Mouse (Mus musculus) mouse trophoblast stem cell (cell line): ENCODE measurements around the gene Abtb1.

Experiments
- in situ Hi-C, 2 experiments: fragments of 300-500 bp; cut with MseI, MboI; formaldehyde crosslinking; loops; 2 replicates in 1 of 2; 3 replicates in 1 of 2; pipeline ENCODE4 v1.15.1; 2025

The Abtb1 gene

DNA sequence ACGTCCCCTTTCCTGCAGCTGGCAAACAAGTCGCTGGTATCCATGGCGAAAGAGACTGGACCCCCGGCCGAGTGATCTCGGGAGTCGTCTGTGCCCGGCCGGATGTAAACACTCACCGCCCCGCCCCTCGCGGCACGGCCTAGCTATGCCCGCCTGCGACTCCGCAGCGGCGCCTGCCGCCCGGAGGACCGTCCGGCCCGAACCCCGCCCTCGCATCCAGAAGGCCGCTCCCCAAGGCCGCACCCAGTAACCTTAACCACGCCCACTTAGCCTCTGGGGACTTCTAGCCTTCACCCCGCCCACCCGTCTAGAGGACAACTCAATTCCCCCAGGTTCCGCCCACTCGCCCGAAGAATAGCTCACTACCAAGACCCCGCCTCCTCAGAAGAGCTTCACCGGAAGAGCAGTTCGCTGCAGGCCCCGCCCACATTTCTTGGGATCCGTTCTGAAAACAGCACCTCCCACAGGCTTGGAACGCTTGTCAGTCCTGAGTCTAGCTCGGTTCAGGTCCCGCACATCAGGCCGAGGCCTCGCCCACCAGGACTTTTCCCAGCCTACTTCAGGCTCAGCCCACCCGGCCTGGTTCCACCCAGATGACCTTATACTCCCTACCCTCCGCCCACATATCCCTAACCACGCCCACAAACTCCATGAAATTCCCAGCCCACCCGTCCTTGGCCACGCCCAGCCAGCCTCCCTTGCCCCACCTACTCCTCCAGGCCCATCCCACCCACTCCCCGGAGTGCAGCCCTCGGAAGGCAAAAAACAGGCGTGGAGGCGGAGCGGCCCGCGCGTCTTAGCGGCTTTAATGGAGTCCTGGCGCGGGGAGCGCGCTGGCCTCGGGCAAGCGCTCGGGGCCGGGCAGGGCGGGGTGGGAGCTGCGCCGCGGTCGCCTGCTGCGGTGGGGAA lies at the start of gene Abtb1:
TSS of gene Abtb1 (minus strand) at position 204 of the 909 bp plus-strand sequence.
- in situ Hi-C loops: no loop called here

DNA sequence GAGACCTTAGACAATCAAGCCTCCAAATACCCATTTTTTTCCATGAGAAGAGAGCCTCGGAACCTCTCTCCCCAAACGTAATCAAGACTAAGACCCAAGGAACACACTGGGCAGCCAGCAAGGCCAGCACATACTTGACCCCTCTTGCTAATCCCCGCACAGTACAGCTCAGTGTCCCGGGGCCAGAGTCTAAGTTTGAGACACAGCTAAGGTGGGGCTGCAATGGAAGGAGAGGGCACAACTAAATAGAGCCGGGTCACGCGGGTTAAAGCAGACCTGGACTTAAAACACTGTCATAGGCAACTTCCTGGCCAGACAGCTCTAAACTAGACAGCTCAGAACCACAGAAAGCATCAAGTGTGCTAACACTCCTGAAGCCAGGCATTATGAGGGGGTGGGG lies 49.0 kb upstream of the Abtb1 start:
- in situ Hi-C loops: no loop called here

DNA sequence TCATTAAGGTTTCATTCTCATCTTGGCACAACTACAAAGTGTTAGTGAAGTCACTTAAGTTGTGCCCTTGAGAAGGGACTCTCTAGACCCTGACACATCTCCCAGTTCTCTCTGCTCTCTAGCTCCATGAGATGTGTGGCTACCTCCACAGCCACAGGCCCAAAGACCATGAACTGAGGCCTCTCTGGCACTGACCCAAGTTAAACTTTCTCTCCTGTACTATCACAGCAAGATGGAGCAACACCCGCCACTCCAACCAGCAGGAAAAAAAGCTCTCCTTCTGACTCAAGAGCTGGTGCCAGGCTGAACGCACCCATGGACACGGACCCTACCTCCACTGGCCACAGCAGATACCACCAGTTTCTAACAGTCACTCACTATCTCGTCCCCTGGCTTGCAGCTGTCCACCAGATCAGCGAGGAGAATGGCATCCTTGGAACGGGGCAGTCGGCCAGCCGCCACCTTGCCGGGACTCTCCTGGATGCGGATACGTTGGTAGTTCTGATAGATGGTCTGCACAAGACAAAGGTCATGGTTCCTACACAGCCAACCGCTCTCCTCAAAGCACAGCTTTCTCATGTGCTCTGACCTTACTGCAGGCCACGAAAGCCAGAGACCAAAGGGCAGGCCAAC lies 47.7 kb upstream of the Abtb1 start:
- in situ Hi-C loops: no loop called here

DNA sequence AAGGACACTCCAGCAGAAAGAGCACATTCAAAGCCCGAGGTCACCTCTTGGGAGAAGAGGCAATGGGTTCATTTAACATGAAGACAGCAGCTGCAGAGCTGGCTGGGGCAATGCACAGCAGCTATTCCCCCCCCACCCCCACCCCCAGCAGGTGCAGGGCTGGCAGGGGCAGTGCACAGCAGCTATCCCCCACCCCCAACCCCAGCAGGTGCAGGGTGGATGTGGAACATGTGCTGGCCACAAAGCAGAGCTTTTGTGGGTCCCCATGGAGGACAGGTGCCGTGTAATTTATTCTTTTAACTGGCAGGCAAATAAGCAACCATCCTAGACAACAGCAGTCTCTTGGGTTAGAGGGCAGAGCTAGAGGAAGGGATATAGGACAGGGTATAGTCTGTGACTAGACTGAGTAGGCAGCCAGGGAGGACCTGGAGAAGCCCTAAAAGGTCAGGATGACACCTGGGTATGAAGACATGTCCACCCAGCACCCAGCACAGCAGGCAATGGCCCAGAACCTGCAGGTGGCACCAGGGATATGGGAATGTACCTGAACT lies 44.7 kb upstream of the Abtb1 start:
- in situ Hi-C loops: no loop called here

DNA sequence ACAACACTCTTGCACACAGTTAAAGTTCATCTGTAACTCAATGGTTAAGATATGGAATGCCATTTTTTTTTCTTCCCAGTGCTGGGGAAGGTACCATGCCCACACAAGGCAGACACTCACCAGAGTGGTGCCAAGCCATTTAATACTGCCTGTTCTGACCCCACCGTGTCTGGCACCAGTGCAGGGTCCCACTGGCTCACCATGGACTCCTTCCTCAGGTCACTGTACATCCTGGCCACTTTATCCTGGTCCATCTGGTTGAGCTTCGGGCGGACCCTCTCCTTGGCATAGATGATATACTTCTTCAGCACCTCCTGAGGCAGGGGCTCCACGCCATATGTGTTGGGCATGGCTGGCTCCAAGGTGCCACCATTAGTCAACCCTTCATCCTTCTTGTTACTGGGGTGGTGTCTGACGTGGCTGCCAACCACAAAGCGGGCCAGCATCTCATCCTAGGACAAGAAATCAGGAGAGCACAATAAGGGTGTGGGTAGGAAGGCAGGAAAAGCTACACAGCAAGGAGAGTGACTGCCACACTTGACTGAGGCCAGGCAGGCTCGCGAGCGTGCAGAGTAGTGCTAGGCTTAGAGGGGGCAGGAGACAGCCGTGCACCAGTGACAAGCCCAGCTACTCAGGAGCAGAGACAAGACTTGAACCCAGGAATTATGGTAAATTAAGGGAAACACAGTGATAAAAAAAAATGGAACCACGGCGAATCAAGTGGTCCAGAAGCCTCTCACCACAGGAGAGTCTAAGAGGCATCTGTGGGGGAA lies 44.0 kb upstream of the Abtb1 start:
- in situ Hi-C loops: no loop called here

DNA sequence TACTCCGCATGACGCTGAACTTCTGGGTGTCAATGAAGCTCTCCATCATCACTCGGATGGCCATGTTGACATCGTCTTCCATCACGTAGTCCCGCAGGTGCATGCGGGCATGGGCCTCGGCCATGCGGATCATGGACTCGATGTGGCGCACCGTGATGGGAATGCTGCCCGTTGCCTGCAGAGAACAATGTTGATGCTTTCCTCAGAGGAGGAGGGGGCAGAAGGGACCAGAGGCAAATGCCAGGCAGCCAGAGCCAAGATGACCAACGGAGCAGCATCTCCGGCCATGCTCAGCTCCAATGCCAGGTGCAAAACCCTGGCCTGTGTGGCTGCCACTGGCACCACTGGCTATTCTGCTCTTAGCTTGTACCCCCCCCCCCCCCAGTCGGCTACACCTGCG lies 42.9 kb upstream of the Abtb1 start:
- in situ Hi-C loops: no loop called here

DNA sequence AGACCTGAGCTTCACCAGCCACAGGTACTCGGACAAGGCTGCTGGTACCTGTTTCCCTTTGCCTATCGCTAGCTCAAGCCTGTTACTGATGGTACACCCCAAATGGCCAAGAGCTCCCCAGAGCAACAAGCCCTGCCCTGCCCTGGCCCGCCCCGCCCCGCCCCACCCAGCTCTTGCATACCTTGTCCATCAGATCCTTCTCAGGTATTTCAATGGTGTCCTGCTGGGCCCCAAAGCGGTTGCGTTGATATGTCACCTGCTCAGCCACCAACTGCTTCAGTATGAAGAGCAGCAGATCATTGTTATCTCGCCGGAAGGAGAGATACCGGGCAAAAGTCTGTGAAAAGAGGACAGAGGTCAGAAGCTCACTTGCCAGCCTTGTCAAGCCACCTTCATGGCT lies 42.4 kb upstream of the Abtb1 start:
- in situ Hi-C loops: no loop called here

DNA sequence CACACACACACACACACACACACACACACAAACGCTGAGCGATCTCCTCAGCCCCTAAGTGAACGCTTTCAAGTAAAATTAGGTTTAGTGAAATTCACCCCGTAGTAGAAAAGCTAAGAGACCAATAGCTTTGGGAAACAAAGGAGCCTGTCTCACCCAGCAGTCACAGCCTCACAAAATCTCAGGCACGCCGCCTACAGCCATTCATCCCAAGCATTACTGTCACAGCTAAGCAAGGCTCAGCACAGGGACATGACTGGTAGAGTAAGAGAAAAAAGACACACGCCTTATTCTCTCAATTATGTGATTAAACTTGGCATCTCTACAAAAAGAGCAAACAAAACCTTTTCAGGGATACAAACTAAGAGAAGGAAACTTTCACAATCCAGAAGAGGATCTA lies 39.5 kb upstream of the Abtb1 start:
- in situ Hi-C loops: no loop called here

DNA sequence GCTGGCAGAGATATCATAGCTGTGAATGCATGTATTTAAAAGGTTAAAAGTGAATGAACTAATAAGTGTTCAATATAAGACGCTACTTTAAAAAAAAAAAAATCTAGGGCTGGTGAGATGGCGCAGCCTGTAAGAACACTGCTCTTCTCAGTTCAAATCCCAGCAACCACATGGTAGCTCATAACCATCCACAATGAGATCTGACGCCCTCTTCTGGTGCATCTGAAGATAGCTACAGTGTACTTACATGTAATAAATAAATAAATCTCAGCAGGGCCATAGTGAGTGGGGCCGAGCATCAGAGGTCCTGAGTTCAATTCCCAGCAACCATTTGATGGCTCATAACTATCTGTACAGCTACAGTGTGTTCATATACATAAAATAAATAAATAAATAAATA lies 37.7 kb upstream of the Abtb1 start:
- in situ Hi-C loops: no loop called here

DNA sequence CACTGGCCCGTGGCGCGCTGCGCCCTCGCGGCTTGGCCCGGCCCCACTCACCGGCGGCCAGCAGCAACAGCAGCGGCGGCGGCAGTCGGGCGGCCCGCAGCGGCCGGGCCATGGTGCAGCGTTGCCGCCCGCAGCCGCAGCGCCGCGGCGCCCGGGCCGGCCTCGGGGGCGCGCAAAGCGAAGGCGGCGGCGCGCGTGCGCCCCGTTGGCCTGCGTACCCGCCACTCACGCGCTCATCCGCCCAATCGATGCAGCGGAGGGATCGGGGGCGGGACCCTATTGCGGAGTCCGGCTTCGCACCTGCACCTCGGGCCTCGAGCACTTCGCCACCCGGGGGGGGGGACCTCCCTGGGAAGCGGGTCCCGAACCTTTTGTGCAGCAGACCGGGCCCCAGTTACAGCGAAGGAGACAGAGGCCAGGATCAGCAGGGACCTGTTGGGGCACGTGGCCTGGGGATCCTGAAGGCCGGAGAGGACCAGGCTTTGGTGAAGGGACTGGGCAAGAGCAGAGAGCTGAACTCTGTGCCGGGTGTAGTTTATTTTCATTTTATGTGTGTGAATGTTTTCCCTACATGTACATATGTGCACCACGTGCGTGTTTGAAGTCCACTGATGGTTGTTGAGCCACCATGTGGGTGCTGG lies 33.2 kb upstream of the Abtb1 start, which contains the start of gene Podxl2:
TSS of gene Podxl2 (minus strand) at position 177 of the 641 bp plus-strand sequence.
- in situ Hi-C loops: no loop called here

DNA sequence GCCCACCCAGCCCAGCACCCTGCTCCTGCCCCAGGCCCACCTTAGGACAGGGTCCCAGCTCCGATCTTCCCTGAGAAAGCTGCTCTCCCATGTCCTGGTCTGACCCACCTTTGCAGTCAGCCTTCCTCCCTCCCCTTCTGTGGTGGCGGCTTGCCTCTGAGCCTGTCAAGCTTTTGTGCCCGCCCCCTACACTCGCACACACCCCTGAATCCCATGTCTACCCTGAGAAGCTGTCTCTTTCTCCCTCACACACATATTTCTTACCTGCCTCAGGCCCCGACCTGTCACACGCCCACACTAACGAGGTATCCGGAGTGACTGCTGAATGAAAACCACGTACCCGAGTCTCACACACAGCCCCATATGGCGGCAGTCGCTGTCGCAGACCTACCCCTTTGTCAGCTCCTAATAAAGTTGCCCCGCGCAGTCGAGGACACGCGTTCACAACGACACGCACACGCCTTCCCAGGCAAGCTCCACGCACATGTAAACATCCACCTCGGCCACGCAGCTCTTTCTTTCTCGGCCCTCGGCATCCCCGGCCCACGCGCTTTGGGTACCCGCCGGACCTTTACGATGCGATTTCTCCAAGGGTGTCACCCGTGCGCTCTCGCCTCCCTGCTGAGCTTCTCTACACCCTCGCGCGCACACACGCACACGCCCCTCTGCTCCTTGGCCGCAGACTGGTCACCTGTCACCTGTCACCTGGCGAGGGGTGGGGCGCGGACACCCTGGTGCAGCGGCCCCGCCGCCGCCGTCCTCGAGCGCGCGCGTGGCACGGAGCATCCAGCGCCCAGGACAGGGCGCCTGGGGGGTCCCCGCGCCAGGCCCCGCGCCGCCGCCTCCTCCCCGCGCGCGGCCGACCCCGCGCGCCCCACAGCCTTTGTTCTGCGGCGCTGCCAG lies 32.4 kb upstream of the Abtb1 start:
- in situ Hi-C loops: no loop called here

DNA sequence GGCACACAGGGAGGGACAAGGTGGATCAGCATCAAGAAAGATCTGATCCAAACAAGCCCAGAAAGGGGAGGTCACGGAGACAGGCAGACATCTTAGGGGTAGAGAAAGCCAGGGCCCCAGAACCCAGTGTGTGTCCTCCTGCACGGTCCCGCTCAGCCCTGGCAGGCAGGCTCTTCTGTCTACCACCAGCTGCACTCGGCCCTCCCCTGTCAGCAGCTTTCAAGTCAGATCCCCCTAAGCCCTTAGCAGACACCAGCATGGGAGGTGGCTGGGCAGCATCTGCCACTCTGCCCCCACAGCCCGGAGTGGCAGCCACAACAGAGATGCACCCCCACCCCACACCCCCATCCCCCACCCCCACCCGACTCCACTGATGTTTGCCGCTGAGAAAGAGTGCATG lies 31.0 kb upstream of the Abtb1 start:
- in situ Hi-C loops: no loop called here

DNA sequence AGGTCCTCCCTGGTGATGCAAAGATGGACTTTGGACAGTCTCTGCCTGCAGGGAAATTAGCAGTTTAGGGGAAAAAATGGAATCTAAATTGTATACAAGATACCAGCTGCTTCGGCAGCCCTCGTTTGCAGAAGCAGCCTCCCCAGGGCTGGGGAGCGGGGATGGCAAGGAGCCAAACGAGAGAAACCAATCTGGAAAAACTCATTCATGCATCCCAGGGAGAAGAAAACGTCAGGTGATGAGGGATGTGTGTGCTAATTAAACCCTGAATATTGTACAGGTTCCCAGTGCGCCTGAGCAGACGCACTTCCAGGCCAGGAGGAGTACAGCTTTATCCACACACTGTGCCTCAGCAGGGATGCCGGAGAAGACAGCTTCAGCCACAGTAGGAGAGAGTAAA lies 29.8 kb upstream of the Abtb1 start:
- in situ Hi-C loops: no loop called here

DNA sequence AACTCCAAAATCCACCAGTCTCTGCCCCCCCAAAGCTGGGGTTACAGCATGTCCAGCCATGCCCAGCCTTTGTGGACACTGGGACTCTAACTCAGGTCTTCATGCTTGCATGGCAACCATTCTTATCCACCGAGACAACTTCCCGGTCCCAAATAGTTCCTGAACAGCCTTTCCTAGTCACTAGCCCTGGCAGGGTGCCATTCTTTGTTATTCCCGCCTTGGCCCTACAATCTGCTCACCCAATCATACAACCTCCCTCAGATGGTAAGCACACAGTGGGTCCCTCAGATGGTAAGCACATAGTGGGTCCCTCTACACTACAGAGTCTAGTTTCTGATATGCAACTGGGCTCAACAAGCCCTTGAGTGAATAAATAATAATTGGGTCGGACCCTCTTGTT lies 28.8 kb upstream of the Abtb1 start:
- in situ Hi-C loops: no loop called here

DNA sequence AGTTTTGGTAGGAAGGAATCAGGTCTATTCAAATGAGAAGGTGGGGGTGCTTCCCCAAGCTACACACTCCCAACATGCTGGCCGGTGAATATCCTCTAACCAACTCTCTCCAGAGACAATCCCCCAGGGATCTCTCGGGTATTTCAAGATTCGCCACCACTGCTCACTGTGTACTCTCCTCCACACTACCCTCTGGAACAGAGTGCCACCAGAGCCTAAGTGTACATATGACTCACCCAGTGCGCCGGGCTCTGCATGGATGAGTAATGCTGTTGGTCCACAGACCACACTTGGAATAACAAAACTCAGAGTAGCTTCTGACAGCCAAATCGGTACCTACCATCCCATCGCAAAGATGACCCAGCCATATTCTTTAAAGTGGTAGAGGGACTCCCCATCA lies 27.7 kb upstream of the Abtb1 start:
- in situ Hi-C loops: no loop called here

DNA sequence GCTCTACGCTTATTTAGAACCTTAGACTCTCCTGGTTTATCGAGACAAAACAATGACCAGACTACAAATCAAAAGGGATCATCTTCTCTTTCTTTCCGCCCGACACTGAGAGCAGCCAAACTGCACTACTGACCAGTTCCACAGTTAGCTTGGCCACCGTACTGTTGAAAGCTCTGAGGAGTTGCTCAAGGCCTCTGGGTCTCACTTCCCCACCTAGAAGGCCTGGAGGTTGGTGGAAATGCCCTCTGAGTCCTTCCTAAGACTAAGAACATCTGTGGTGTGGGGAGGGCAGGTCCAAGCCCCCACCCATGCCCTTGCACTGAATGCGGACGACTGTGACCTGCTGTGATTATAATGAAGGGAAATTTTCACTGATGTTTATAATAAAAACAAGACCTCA lies 23.9 kb upstream of the Abtb1 start:
- in situ Hi-C loops: no loop called here

DNA sequence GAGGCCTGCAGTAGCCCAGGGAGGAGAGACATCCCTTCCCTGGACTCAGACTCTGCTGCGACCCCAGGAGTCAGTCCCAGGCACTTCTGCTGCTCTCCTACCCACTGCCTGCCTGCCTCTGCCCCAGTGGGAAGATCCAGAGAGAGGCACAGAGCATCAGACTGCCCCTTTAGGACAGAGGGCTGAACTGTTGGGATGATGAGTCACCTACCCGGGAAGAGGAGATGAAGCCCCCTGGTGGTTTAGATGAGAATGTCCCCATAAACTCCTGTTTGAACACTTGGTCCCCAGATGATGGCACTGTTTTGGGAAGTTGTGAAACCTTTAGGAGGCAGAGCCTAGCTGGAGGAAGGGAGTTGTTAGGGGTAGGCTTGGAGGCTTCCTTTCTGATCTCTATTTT lies 19.1 kb upstream of the Abtb1 start:
- in situ Hi-C loops: no loop called here

DNA sequence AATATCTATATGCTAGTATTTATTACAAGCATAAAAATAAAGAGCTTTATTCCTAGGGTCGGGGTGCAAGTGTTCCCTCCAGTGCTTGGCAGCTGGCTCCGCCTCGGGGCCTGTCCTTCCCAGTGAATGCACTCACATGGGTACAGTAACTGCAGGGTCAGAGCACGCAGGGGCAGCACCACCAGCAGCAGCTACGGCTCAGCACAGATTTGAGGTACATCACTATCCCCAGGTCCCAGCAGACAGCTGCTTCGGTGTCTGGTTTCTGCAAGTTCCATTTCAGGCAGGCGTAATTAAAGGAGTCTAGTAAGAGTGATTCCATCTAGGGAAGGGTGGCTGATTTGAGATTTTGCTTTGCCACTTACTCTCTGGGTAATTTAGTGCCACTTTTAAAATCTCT lies 16.6 kb upstream of the Abtb1 start:
- in situ Hi-C loops: loop anchor here (5.0 to 10.0 kb wide), 2 partner anchors 301 to 304 kb away; no protein-coding TSS in a partner anchor

DNA sequence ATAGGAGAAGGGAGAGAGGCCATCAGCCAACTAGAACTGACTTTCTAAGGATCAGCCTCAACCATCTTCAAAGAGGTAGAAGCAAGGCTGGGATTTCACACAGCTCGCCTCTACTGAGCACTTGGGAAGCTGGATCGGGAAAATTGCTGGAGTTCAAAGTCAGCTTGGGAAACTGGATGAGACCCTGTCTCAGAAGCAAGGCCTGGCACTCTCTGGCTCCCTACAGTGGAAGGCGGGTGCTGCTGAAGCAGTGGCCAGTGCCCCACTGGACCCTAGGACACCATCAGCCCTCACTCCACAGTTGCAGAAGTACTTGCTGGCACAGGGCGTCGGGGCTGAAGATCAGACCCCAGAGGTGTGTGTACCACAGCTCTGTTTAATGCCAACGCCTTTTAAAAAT lies 16.0 kb upstream of the Abtb1 start:
- in situ Hi-C loops: loop anchor here (5.0 to 10.0 kb wide), 2 partner anchors 301 to 303 kb away; no protein-coding TSS in a partner anchor

DNA sequence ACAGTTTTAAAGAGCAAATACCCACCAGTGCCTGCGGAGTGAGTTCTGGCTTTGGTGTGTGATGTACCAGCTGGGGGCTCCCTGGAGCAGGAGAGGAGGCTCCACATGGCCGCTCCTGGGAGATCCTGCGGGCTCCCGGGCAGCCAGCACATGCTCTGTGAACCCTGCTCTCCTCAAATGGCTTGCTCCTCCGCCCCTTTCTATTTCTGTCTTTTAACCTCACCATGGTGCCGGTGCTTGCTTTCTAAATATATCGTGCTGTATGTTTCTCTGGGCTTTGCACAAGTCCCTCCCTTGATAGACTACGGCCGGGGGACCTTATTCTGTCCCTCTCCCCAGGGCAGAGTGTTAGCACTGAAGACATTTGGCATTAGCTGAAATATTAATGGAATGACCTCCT lies 15.5 kb upstream of the Abtb1 start:
- in situ Hi-C loops: loop anchor here (5.0 to 10.0 kb wide), 2 partner anchors 300 to 302 kb away; no protein-coding TSS in a partner anchor
